Mouse (Mus musculus) granulocyte monocyte progenitor cell, adult 5-6 weeks (primary cell): ENCODE results near the gene Pmm1. TPM values are rescaled to one million over a fixed set of nuclear protein-coding genes. Genes with fewer than 3 reads are reported as not detected.

ENCODE experiments used
- total RNA-seq, 2 experiments: library from RNA; stranded (forward) in 1 of 2; stranded (reverse) in 1 of 2; fragments of 200-712, 200-1000 nt in 1 of 2; fragments of >200 nt in 1 of 2; fragmentation: Nextera tagmentation in 1 of 2; gene quantifications; 2 replicates each; pipeline ENCODE4 v1.2.3; 2014 to 2017

Gene Pmm1
- total RNA-seq, 2 experiments from 2014 or later, result 19.5 to 32.7 TPM

Other genes with a start within 250 kb of the Pmm1 start
- 20.7 and 31.9 TPM in 2 replicates for gene Zc3h7b, start 215.9 kb downstream of the Pmm1 start, total RNA-seq (2014; fragmentation: Nextera tagmentation)
- 15.0 and 19.2 TPM in 2 replicates for gene Zc3h7b, start 215.9 kb downstream of the Pmm1 start, total RNA-seq (2017)
- gene Rangap1, start 215.4 kb downstream of the Pmm1 start, total RNA-seq (2014; fragmentation: Nextera tagmentation), result 58.9 and 63.9 TPM in 2 replicates
- 114 TPM in 2 replicates for gene Rangap1, start 215.4 kb downstream of the Pmm1 start, total RNA-seq (2017)
- 6.6 and 9.4 TPM in 2 replicates for gene Tef, start 158.5 kb downstream of the Pmm1 start, total RNA-seq (2014; fragmentation: Nextera tagmentation)
- gene Tef, start 158.5 kb downstream of the Pmm1 start, total RNA-seq (2017), result 6.9 and 10.1 TPM in 2 replicates
- gene Tob2, start 102.1 kb downstream of the Pmm1 start, total RNA-seq (2014; fragmentation: Nextera tagmentation), result 35.0 and 39.6 TPM in 2 replicates
- gene Tob2, start 102.1 kb downstream of the Pmm1 start, total RNA-seq (2017), result 14.7 and 19.3 TPM in 2 replicates
- 101 and 107 TPM in 2 replicates for gene Phf5a, start 89.0 kb downstream of the Pmm1 start, total RNA-seq (2014; fragmentation: Nextera tagmentation)
- gene Phf5a, start 89.0 kb downstream of the Pmm1 start, total RNA-seq (2017), result 79.2 and 148 TPM in 2 replicates
- gene Aco2, start 88.6 kb downstream of the Pmm1 start, total RNA-seq (2014; fragmentation: Nextera tagmentation), result 123 and 126 TPM in 2 replicates
- 156 and 180 TPM in 2 replicates for gene Aco2, start 88.6 kb downstream of the Pmm1 start, total RNA-seq (2017)
- 21.8 and 26.5 TPM in 2 replicates for gene Polr3h, start 34.7 kb downstream of the Pmm1 start, total RNA-seq (2014; fragmentation: Nextera tagmentation)
- 46.6 and 51.2 TPM in 2 replicates for gene Polr3h, start 34.7 kb downstream of the Pmm1 start, total RNA-seq (2017)
- gene Csdc2, start 24.2 kb downstream of the Pmm1 start, total RNA-seq (2014; fragmentation: Nextera tagmentation), result not detected in 2 replicates
- not detected in 2 replicates for gene Csdc2, start 24.2 kb downstream of the Pmm1 start, total RNA-seq (2017)
- not detected in 2 replicates for gene 1700029P11Rik, start 19.6 kb upstream of the Pmm1 start, total RNA-seq (2014; fragmentation: Nextera tagmentation)
- not detected in 2 replicates for gene 1700029P11Rik, start 19.6 kb upstream of the Pmm1 start, total RNA-seq (2017)
- 104 and 120 TPM in 2 replicates for gene Xrcc6, start 26.9 kb upstream of the Pmm1 start, total RNA-seq (2014; fragmentation: Nextera tagmentation)
- 234 and 250 TPM in 2 replicates for gene Xrcc6, start 26.9 kb upstream of the Pmm1 start, total RNA-seq (2017)
- 26.3 and 34.9 TPM in 2 replicates for gene Desi1, start 72.9 kb upstream of the Pmm1 start, total RNA-seq (2014; fragmentation: Nextera tagmentation)
- gene Desi1, start 72.9 kb upstream of the Pmm1 start, total RNA-seq (2017), result 6.0 and 8.3 TPM in 2 replicates
- gene Snu13, start 86.7 kb upstream of the Pmm1 start, total RNA-seq (2014; fragmentation: Nextera tagmentation), result 254 and 268 TPM in 2 replicates
- gene Snu13, start 86.7 kb upstream of the Pmm1 start, total RNA-seq (2017), result 183 and 209 TPM in 2 replicates
- not detected in 2 replicates for gene 4930407I10Rik, start 98.2 kb upstream of the Pmm1 start, total RNA-seq (2014; fragmentation: Nextera tagmentation)
- not detected in 2 replicates for gene 4930407I10Rik, start 98.2 kb upstream of the Pmm1 start, total RNA-seq (2017)
- gene Mei1, start 109.1 kb upstream of the Pmm1 start, total RNA-seq (2014; fragmentation: Nextera tagmentation), result not detected in 2 replicates
- gene Mei1, start 109.1 kb upstream of the Pmm1 start, total RNA-seq (2017), result not detected in 2 replicates
- gene Ccdc134, start 167.0 kb upstream of the Pmm1 start, total RNA-seq (2014; fragmentation: Nextera tagmentation), result 11.0 and 26.5 TPM in 2 replicates
- gene Ccdc134, start 167.0 kb upstream of the Pmm1 start, total RNA-seq (2017), result 13.1 and 17.2 TPM in 2 replicates
- 19.0 and 24.3 TPM in 2 replicates for gene Srebf2, start 186.3 kb upstream of the Pmm1 start, total RNA-seq (2014; fragmentation: Nextera tagmentation)
- gene Srebf2, start 186.3 kb upstream of the Pmm1 start, total RNA-seq (2017), result 16.5 and 17.5 TPM in 2 replicates